Mouse (Mus musculus) cerebellum, adult 11 months (tissue): ENCODE measurements around the gene BC049715.
A peak's percentile ranks its signal among the peaks of the same experiment; 100 is the strongest.

Source experiments
- DNase-seq: peaks from one replicate; pipeline ENCODE4 v3.0.0; 2022

The BC049715 gene

DNA sequence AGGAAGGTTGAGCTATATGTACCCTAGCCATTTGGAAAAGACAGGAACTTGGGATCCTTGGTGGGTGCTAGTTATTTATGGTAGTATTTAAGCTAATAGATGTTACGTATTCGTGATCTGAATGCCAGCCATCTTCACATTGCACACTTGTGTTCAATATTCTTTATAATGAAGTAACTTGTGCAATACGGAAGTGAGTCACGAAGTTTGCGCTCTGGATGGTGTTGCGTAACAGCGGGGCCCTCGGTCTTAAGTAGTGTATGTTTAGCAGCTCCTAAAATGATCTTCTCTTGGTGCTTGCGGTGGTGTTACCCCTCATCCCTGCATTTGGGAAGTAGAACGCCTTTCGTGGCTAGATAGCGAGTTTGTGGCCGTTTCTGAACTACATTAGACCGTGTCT lies 18.3 kb upstream of the BC049715 start:
- DNase-seq: no peak

DNA sequence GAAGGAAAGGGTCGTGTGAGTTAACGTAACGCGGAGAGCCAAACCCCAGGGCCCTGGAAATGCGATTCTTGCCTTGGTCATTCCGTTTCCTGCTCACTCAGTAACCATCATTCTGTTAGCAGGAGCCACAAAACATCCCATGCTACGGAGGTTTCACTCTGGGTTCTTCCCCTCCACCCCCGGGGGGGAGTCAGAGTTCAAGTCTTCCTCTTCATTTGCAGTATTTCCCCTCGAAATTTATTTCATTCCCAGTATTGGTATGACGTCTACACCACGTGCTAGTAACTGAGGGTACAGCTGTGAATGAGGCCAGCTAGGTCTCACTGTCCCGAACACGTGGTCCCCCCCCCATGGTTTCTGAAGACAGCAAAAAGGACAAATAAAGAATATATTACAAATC lies 17.8 kb upstream of the BC049715 start:
- DNase-seq: no peak

DNA sequence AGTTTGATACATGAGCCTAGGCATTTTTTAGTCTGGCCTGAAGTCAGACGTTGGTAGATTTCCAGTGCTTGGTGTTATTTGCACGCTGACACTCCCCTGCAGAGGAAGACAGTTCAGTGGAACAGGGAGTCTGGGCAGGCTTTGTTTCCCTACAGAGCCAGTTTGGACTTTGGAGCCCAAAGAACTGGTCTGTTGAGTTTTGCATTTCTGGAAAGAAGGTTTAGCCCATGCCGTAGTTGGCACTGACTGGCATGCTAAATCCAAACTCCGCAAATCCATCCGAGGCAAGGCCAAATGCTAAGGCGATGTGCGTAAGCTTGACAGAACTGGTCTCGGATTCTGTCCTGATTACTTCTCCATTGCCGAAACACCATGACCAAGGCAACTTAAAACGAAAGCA lies 16.2 kb upstream of the BC049715 start:
- no peak for DNase-seq

- DNase-seq: no peak
These were observed 14.3 kb upstream of the BC049715 start for GRCm38 (mm10) chr6:136813117-136813516.

DNA sequence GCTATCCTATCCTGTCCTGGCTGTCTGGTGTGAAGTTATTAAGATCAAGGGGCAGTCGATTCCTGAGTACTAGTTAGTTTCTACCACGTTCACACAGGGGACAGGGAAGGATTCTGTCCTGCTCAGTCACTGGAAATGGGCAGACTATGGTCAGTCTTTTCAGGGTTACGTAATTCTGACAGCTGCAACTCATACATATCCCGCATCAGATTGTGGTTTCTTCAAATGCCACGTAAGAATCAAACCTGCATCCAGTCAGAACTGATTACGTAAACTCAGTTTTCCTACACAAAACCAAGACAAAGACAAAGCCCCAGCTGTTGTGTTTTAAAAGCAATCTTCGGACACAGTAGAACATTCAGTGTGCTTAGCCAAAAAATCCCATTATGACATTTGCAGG lies 12.0 kb upstream of the BC049715 start:
- no peak for DNase-seq

DNA sequence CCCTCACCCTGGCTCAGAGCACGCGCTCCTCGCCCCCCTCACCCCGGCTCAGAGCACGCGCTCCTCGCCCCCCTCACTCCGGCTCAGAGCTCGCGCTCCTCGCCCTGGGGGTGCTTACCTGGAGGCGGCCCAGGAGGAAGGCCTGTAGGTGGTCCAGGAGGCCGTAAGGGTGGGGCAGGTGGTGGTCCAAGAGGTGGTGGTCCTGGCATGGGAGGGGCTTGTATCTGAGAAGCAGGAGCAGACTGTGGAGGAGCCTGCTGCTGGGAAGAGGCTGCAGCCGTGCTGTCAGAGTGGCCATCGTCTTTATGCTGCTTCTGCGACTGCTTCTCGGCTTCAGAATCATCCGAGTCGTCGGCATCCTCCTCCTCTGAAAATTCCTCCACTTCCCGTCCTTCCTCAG lies 10.6 kb upstream of the BC049715 start:
- no peak for DNase-seq

DNA sequence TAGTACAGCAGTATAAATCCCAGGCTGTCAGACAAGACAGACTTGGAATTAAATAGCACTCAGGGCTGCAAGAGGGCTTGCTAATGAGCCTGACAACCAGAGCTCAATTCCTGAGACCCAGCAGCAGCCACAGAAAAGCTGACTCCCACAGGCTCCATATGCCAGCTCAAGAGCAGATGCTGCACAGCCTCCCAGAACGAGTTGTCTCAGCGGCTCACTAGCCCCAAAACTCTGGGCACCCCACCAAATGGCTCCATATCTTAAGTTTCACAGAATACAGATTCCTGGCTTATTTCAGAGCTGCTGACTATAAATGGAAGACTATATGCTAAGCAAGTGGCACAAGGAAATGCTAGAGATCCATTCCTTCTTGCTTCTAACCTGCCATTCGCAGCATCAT lies 9.9 kb upstream of the BC049715 start:
- no peak for DNase-seq

- no peak for DNase-seq
These were observed 7.0 kb upstream of the BC049715 start for GRCm38 (mm10) chr6:136820381-136820780.

DNA sequence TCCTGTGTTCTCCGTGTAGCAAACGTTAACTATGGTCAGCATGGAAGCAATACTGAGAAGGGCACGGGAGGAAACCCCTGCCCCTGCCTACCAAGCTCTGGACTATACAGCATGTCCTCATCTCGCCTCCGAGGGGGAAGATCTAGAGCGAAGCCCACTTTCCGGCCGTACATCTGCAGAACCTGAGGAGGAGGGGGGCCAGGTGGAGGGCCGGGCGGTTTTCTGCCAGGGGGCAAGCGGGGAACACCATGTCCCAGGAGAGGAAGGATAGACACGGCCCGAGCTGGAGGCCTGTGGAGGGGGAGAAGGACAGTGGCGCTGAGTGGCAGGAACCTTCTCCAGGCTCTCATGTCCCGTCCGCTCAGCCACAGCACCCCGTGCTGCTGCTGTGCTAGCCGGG lies 6.3 kb upstream of the BC049715 start:
- DNase-seq: no peak

GRCm38 (mm10) chr6:136824987-136825386 lies 2.4 kb upstream of the BC049715 start:
- no peak for DNase-seq

GRCm38 (mm10) chr6:136827116-136827515 lies 310 bp upstream of the BC049715 start:
- no peak for DNase-seq

GRCm38 (mm10) chr6:136827881-136828561 lies 595 bp downstream of the BC049715 start, which contains the start of gene Wbp11:
TSS of gene Wbp11 (minus strand) at chr6:136828233.
- DNase-seq: peak; percentile 95

DNA sequence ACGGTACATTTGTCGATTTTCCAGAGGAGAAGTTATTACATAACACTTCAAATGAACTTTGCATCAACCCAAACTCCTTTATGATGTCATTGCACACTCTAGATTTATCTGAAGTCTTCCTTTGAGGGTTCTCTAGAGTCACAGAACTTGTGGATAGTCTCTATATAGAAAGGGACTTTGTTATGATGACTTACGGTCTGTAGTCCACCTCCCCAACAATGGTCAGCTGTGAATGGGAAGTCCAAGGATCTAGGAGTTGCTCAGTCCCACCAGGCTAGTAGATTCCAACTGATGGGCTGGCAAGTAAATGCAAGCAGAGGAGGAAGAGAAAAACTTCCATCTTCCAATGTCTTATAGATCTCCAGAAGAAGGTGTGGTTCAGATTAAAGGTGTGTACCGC lies 1.3 kb downstream of the BC049715 start:
- no peak for DNase-seq

DNA sequence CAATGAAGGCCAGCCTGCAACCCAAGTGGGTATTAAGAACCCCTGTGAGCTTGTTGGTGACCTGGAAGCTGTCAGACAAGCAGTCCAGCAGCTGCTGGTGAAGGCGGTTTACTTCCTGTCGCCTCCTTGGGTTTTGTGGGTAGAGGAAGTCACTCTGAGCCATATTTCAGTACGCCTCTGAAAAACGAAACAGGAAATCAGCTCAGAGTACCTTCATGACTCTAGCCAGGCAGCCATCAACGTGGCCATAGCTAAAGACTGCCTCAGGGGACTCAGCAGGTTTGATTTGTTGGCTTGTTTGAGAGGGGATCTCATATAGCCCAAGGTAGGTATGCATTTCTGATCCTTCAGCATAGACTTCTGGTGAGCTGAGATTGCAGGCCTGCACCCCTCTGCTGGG lies 4.3 kb downstream of the BC049715 start:
- no peak for DNase-seq

DNA sequence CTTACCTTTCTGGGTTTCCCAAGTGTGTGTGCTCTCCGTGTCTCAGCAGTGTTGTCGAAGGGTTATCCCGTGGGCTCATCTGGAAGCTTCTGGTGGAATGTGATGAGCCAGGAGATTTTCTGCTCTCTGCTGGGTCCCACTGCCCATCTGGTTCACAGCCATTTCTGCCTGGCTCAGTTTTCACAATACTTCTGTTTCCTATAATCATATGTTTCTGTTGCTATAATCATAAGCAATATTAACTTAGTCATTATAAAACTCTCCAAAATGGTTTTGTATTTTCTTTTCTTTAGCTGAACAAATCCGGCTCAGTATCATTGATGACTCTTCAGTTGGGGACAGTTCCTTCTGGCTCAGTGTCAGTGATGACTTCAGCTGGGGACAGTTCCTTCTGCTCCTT lies 7.9 kb downstream of the BC049715 start, which contains the start of gene Smco3:
Gene Smco3 (minus strand): TSS at position 101 of the 400 bp plus-strand sequence.
- DNase-seq: no peak

- no peak for DNase-seq
These were observed 9.9 kb downstream of the BC049715 start for GRCm38 (mm10) chr6:136837323-136837722.

- DNase-seq: no peak
These were observed 17.5 kb downstream of the BC049715 start for GRCm38 (mm10) chr6:136844903-136845302.

DNA sequence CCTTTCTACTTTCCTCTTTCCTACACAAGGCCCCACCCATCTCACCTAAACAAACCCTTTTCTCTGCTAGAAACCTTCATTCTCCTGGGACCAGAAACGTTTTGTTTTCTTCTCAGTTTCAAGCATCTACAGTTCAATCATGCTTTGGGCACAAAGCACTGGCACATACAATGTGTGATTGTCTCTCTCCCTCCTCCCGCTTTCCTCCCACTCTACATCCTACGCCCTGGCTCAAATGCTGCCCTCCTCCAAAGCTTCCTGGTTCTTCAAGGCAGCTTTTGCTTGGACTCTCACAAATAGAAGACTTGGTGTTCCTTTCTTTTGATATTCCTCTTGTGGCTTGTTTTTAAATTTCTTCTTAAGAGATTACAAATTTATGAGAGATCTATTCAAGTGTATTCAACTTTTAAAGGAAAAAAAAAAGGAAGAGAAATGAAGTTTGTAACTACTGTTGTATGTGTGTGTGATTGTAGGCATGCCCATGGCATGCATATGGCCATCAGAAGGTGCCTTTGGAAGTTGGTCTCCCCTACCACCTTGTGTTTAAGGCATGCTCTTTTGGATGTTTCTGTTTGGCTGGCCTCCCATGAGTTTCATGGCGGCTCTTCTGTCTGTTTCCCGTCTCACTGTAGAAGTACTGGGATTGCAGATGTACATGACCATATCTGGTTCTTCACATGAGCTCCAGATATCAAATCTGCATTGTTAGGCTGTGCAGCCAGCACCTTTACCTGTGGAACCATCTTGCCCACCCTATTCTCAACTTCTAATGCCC lies 18.5 kb downstream of the BC049715 start:
- DNase-seq: no peak

- DNase-seq: no peak
These were observed 19.8 kb downstream of the BC049715 start for GRCm38 (mm10) chr6:136847267-136847666.

DNA sequence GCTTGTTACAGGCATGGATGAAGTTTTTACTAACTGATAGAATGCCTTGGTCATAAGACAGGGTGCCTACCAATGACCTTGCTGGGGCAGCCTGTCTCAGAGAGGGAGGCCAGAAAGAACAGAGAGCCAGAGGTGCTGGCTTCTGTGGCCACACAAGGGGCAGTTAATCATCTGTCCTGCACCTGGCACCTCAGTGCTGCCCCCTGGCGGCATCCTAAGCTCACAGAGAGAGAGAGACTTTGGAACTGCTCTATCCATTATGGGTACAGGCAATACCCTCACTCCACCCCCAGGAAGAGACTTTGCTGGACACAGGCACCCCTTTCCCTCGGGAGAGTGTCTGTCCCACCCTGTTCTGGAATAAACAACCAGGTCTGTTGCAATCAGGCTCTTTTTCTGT lies 20.4 kb downstream of the BC049715 start:
- DNase-seq: no peak

DNA sequence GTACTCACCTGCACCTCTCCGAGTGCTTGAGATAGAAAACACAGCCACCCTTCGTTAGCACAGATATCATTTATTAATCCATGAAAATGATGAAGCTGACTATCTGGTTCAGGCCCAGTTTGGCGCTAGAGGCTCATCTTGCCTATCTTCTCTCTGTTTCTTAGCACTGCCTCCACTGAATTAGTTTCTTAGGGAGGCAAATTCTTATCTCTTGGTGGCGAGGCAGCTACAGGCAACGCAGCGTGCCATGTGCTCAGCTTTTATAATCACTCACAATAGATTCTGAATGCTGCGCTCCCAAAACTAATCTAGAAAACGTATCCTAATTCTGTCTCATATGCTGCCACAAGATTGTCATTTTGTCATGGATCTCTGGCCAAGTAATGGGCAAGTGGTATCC lies 21.0 kb downstream of the BC049715 start:
- no peak for DNase-seq

- no peak for DNase-seq
These were observed 21.5 kb downstream of the BC049715 start for GRCm38 (mm10) chr6:136848971-136849370.

DNA sequence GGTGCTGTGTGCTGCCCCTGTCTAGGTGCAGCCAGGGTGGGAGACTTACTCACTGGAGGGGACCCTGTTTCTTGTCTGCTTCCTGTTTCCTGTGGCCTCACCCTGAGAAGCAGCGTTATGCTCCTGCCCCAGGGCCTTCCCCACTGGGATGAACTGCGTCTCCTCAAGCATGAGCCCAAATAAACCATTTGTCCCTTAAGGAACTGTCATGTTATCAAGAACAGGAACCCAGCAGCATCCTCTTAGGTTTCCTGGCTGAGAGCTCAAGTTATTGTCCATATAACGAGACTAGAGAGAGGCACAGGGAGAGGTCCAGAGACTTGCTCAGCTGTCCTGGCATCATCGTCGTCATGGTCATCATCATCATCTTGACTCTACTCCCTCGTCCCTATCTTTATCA lies 22.8 kb downstream of the BC049715 start:
- DNase-seq: no peak

DNA sequence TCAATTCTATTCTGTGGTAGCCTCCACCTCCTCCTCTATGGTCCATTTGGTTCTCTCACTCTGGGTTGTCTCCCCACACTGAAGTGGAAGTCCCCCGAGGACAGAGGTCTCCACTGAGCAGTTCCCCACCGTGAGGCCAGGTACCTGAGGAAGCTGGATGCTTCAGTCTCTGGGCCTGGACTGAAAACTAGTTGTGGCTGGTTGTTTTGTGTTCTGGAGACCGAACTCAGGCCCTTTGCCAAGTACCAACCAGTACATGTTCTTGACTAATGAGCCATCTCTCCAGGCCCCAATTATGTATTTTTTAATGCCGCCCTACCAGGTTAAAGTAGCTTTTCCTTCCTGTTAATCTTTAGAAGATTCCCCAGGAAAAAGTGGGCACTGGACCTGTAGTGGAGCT lies 24.9 kb downstream of the BC049715 start:
- no peak for DNase-seq

DNA sequence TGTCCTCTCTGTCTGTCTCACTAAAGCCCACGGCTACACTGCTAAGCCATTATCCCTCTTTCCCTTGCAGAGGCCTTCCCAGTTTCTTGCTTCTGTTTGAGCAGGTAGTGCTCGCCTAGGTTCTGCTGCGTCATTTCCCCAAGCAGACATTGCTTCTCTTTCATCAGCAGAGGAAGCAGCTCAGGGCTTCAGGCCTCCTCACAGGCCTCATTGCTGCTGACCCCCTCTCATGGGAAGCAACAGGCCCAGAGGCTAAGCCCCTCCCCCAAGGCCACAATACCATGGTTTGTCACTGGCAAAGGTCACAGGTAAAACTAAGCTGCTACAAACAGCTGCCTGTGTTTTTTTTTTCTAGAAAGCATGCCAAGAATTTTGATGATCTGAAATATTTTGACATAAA lies 25.3 kb downstream of the BC049715 start:
- DNase-seq: no peak
